Comparison of ENCODE assay signal across 23 mouse cellular contexts in the genomic region with DNA sequence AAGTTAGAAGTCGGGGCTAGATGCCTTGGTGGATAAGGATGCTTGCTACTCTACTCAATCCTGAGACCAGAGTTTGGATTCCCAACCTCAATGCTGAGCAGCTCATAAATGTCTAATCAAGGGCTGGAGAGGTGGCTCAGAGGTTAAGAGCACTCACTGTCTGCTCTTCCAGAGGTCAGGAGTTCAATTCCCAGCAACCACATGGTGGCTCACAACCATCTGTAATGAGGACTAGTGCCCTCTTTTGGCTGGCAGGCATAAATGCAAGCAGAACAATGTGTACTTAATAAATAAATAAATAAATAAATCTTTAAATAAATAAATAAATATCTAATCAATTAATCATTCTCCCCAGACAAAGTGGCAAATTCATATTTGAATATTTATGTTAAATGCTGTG. TPM values are rescaled to one million over a fixed set of nuclear protein-coding genes. Genes with fewer than 3 reads are reported as not detected.
A peak's percentile ranks its signal among the peaks of the same experiment; 100 is the strongest.
DNase-seq lines count a peak whose midpoint lies in the region; ATAC-seq and TF ChIP-seq lines count a peak whose summit lies in the region.
"Had no signal": no experiment of that assay in that cellular context is flagged by ENCODE, and none has a peak within 500 bp of the region (broad histone marks: within the 10 kb centered on the region; RNA-seq: fewer than 3 reads in every experiment).

No protein-coding gene starts in this region.

- no peaks in the 10 kb centered on the region for H3K4me1 ChIP-seq in kidney, postnatal 0 days (replicated peaks; ENCODE audit: insufficient read depth, low read length)
- H3K4me1 ChIP-seq: embryonic facial prominence, embryonic 13.5 days; heart, embryonic 10.5 days; limb, embryonic 15.5 days; midbrain, embryonic 15.5 days had no signal

- WGBS in kidney, postnatal 0 days, result 92% methylated on average over 1 of the region's 1 CpGs

- intact Hi-C loops in left cerebral cortex, postnatal 4 days (cut with DNase I), result no loop called here

- H3K27ac ChIP-seq in kidney, postnatal 0 days, result no peak overlapping the region
- H3K27ac ChIP-seq: embryonic facial prominence, embryonic 13.5 days; heart, embryonic 10.5 days; hindbrain, embryonic 14.5 days; limb, embryonic 15.5 days; midbrain, embryonic 15.5 days had no signal

- in situ Hi-C loops in Patski (cut with MboI; ENCODE audit: low pct_unique_long_range_greater_than_20kb), result no loop called here

- no peak overlapping the region for H3K9ac ChIP-seq in kidney, postnatal 0 days (ENCODE audit: low read depth, low read length)
- H3K9ac ChIP-seq: embryonic facial prominence, embryonic 13.5 days; hindbrain, embryonic 14.5 days; limb, embryonic 15.5 days; midbrain, embryonic 15.5 days had no signal

- POLR2A ChIA-PET in Patski (lab: Charles Lee), result no interaction called here

- CTCF ChIA-PET in Patski (lab: Charles Lee), result interaction anchor here (3.3 kb wide), 1 partner anchor 11 kb away, joined by 11 read pairs; no protein-coding TSS in a partner anchor

- no peak for DNase-seq in kidney, postnatal 0 days (ENCODE audit: low spot score)
- no peak for DNase-seq in kidney, postnatal 4 days
- DNase-seq in 3T3-L1 (ENCODE audit: low read depth, low spot score) (peak; percentile 33), A20 (ENCODE audit: low read depth, low spot score) (peak; percentile 29), Patski (ENCODE audit: low read depth, low spot score) (no peak)
- no peak for DNase-seq in cerebellum, adult 9-11 months
- DNase-seq in left cerebral cortex, postnatal 4 days, result no peak
- no peak for DNase-seq in adrenal gland, postnatal 4 days (ENCODE audit: low spot score in 2 of 2)
- DNase-seq: adrenal gland, postnatal 14 days; cerebellum, adult 2 months; gastrocnemius, postnatal 10 days; heart, postnatal 10 days; kidney, adult 11 months; kidney, postnatal 25 days; thymus, postnatal 4 days had no signal

- H3K36me3 ChIP-seq in kidney, postnatal 0 days (ENCODE audit: insufficient read depth, low read length), result peaks cover 63% of the 10 kb centered on the region

- H3K27me3 ChIP-seq in kidney, postnatal 0 days (ENCODE audit: insufficient read depth, low read length), result no peaks in the 10 kb centered on the region
- H3K27me3 ChIP-seq in Patski, result no peaks in the 10 kb centered on the region
- H3K27me3 ChIP-seq: embryonic facial prominence, embryonic 13.5 days; limb, embryonic 15.5 days; midbrain, embryonic 15.5 days had no signal

- no peak overlapping the region for H3K4me3 ChIP-seq in kidney, postnatal 0 days (replicated peaks; ENCODE audit: low read depth, low read length)
- H3K4me3 ChIP-seq: embryonic facial prominence, embryonic 13.5 days; heart, embryonic 10.5 days; limb, embryonic 15.5 days; midbrain, embryonic 15.5 days had no signal

- no peak overlapping the region for H3K4me2 ChIP-seq in kidney, postnatal 0 days (ENCODE audit: low read length)
- H3K4me2 ChIP-seq: embryonic facial prominence, embryonic 13.5 days; hindbrain, embryonic 14.5 days; limb, embryonic 15.5 days; midbrain, embryonic 15.5 days had no signal

- ATAC-seq in kidney, postnatal 0 days (replicated peaks; ENCODE audit: low FRiP score, low read depth), result no peak
- no peak for ATAC-seq in Patski
- ATAC-seq: activated CD4-positive, CD25-positive, alpha-beta regulatory T cell, adult 4 months; forebrain, embryonic 16.5 days; midbrain, embryonic 15.5 days had no signal

- H3K9me3 ChIP-seq in kidney, postnatal 0 days (replicated peaks; ENCODE audit: low read length), result no peaks in the 10 kb centered on the region
- H3K9me3 ChIP-seq: embryonic facial prominence, embryonic 13.5 days; G1E; heart, embryonic 10.5 days; limb, embryonic 15.5 days; midbrain, embryonic 15.5 days had no signal

- peak; percentile 37; the same call in 1 of the 2 replicates for TF ChIP-seq CTCF in kidney, postnatal 0 days (IDR thresholded peaks at IDR 0.05; ENCODE audit: low read depth)
- TF ChIP-seq CTCF in Patski (IDR thresholded peaks at IDR 0.05), result peak; percentile 53

RNA-seq across cellular contexts. Expression of a gene that starts 25.9 kb away (rescaled TPM):
- 6.2 and 6.5 TPM in 2 replicates for polyA plus RNA-seq in kidney, postnatal 0 days (2015; fragmentation: Nextera tagmentation; extraction: Ambion mirVana)
- polyA plus RNA-seq in Patski (2021), result 9.6 TPM
- total RNA-seq in left cerebral cortex, postnatal 4 days (2021), result 10 to 100 TPM; 32.0 to 32.7 TPM
- 10 to 100 TPM; 37.4 to 40.0 TPM for total RNA-seq in adrenal gland, postnatal 4 days (2021)

Comparison
In these comparisons a context has a peak if more than half of its experiments do, and no peak if none do; other contexts are left out.
1. DNase-seq: peak in 3T3-L1 (single experiment) and A20 (single experiment); none in kidney, postnatal 0 days (single experiment), kidney, postnatal 4 days (0 of 2), Patski (single experiment), cerebellum, adult 9-11 months (single experiment), left cerebral cortex, postnatal 4 days (single experiment) and adrenal gland, postnatal 4 days (0 of 2).